Mouse (Mus musculus) intestine, embryonic 15.5 days (tissue): Measurements from ENCODE around the gene Ptgdr2. TPM values are rescaled to one million over a fixed set of nuclear protein-coding genes. Genes with fewer than 3 reads are reported as not detected.

ENCODE experiments used
- ATAC-seq: fragments of 200-750 bp; cut with Nextera tagmentation; 2 replicates; pipeline ENCODE4 v1.8.0; 2017; ENCODE audit warnings: moderate TSS enrichment, moderate library complexity
- H3K27ac ChIP-seq: fragments of 300-500 bp; sonication (generic); 2 replicates; pipeline ENCODE4 v1.5.1; 2015; ENCODE audit warnings: mild to moderate bottlenecking, inconsistent platforms
- H3K27me3 ChIP-seq: fragments of 300-500 bp; sonication (generic); replicated peaks from 2 replicates; pipeline ENCODE4 v1.6.1; 2015; ENCODE audit warnings: inconsistent platforms
- H3K36me3 ChIP-seq: fragments of 300-500 bp; sonication (generic); 2 replicates; pipeline ENCODE4 v1.6.1; 2015; ENCODE audit warnings: inconsistent platforms
- H3K4me1 ChIP-seq: fragments of 300-500 bp; sonication (generic); replicated peaks from 2 replicates; pipeline ENCODE4 v1.6.1; 2015; ENCODE audit warnings: inconsistent platforms
- H3K4me2 ChIP-seq: fragments of 300-500 bp; sonication (generic); replicated peaks from 2 replicates; pipeline ENCODE4 v1.6.1; 2015; ENCODE audit warnings: mild to moderate bottlenecking, inconsistent platforms
- H3K4me3 ChIP-seq: fragments of 300-500 bp; sonication (generic); replicated peaks from 2 replicates; pipeline ENCODE4 v1.5.1; 2015; ENCODE audit warnings: inconsistent platforms
- H3K9ac ChIP-seq: fragments of 300-500 bp; sonication (generic); 2 replicates; pipeline ENCODE4 v1.6.1; 2015; ENCODE audit warnings: inconsistent platforms
- H3K9me3 ChIP-seq: fragments of 300-500 bp; sonication (generic); 2 replicates; pipeline ENCODE4 v1.6.1; 2016; ENCODE audit warnings: inconsistent platforms
- WGBS: fragments of 180-500 bp; shearing (Covaris S2); methylation state at CpG from one replicate; pipeline ENCODE4 v1.1.7; 2015; 5-methylcytosine and 5-hydroxymethylcytosine counted together
- polyA plus RNA-seq: library from polyadenylated mRNA; unstranded; fragments of >200 nt; fragmentation: Nextera tagmentation; extraction: Ambion mirVana; gene quantifications from 2 replicates; pipeline ENCODE4 v1.2.1, GENCODE M21; 2015

The Ptgdr2 gene
- polyA plus RNA-seq, 1 experiment from 2014 or later, result 0.05 TPM

DNA sequence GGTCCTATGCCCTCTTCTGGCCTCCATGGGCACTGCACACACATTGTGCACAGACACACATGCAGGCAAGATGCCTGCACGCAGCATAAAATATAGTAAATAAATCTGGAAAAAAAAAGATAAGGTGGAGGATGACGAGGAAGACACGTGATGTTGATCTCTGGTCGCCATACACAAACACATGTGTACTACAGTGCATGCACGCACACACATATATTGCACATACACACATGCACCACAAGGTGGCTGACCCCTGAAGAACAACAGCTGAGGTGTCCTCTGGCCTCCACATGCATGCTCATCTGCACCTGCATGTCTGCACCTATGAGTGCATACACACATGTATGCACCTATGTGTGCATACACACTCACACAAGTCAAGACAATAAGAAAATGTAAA is 883 bp upstream of the Ptgdr2 start:
- no peaks in the 10 kb centered on the region for H3K27me3 ChIP-seq

DNA sequence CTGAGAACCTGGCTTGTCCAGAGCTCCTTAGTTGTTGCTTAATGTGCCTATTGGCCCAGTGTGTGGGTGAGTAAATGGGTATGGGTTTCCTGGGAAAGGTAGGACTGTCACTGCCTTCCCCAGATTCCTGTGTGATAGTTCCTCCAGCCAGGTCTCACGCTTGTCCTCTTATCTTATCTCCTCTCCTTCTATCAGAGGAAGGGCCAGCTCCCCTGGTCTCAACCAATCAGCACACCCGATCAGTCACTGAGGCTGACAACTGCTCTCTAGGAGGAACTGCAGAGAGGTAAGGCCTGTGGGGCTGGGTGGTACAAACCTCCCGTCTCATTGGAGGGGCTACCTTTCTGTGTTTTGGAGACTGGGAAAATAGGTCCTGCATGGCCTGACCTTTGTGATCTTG is 1.8 kb downstream of the Ptgdr2 start:
- Histone ChIP-seq H3K9me3 (no peaks in the 10 kb centered on the region), H3K27ac (no peak overlapping the region), H3K4me2 (no peak overlapping the region), H3K4me1 (peaks cover 17% of the 10 kb centered on the region), H3K4me3 (no peak overlapping the region), H3K36me3 (peaks cover 18% of the 10 kb centered on the region), H3K27me3 (no peaks in the 10 kb centered on the region), H3K9ac (no peak overlapping the region)
- ATAC-seq, result 0 out of 2 replicates have a peak, but pooled peaks have one; percentile 46
- 24% methylated on average over 3 of the region's 3 CpGs for WGBS

More for the DNA sequence above, 883 bp upstream of the Ptgdr2 start:
- ATAC-seq, result no peak
- WGBS, result 86% methylated on average over 5 of the region's 5 CpGs
- Histone ChIP-seq H3K9ac (no peak overlapping the region), H3K9me3 (no peaks in the 10 kb centered on the region), H3K4me3 (no peak overlapping the region), H3K36me3 (no peaks in the 10 kb centered on the region), H3K4me1 (peaks cover 11% of the 10 kb centered on the region), H3K27ac (no peak overlapping the region), H3K4me2 (no peak overlapping the region)

GRCm38 (mm10) chr19:10940097-10940800 is 3.3 kb downstream of the Ptgdr2 start:
- Histone ChIP-seq H3K27me3 (no peaks in the 10 kb centered on the region), H3K9ac (peak overlapping the region; percentile 30), H3K27ac (no peak overlapping the region), H3K4me2 (peak overlapping the region; percentile 77), H3K4me1 (peaks cover 17% of the 10 kb centered on the region), H3K4me3 (peak overlapping the region; percentile 32), H3K9me3 (no peaks in the 10 kb centered on the region), H3K36me3 (peaks cover 33% of the 10 kb centered on the region)
- peak; percentile 88 for ATAC-seq
- WGBS, result 21% methylated on average over 37 of the region's 37 CpGs

DNA sequence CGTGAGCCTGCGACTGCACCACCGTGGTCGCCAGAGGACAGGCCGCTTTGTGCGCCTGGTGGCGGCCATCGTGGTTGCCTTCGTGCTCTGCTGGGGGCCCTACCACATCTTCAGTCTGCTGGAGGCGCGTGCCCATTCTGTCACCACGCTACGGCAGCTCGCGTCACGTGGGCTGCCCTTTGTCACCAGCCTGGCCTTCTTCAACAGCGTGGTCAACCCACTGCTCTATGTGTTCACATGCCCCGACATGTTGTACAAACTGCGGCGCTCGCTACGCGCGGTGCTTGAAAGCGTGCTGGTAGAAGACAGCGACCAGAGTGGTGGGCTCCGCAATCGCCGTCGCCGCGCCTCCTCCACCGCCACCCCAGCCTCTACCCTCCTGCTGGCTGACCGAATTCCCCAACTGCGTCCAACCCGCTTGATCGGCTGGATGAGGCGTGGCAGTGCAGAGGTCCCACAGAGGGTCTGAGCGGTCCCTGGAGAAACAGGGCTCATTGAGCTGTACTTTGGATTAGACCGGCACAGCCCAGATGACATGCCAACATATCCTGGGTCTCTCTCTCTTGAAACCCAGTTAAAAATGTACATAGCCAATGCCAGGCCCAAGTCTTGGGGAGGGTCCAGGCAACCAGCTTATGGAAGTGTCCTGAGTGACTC is 4.0 kb downstream of the Ptgdr2 start:
- H3K9ac ChIP-seq, result peak overlapping the region; percentile 30
- H3K36me3 ChIP-seq, result peaks cover 34% of the 10 kb centered on the region
- 6% methylated on average over 40 of the region's 40 CpGs for WGBS
- no peaks in the 10 kb centered on the region for H3K27me3 ChIP-seq
- H3K9me3 ChIP-seq, result no peaks in the 10 kb centered on the region
- peaks cover 17% of the 10 kb centered on the region for H3K4me1 ChIP-seq
- H3K4me3 ChIP-seq, result peak overlapping the region; percentile 32
- peak; percentile 61 for ATAC-seq
- H3K27ac ChIP-seq, result no peak overlapping the region
- H3K4me2 ChIP-seq, result peak overlapping the region; percentile 77

DNA sequence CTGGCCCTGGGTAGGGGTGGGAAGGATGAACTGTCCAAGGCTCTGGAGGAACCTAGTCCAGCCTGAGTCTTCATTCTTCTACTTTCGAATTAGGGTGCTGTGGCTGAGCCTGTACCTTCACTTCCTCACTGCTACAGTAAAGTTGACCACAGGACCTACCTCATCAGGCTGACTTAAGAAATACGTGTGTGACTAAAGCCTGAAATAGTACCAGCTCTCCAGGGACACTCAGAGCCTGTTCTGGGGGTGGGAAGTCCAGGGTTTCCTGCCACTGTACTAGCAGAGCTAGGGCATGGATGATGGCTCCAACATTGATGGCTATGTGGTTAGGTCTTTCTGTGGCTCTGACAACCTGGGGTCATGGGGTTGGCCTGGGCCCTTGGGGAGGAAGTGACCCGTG is 7.0 kb downstream of the Ptgdr2 start:
- Histone ChIP-seq H3K4me1 (peaks cover 31% of the 10 kb centered on the region), H3K4me3 (no peak overlapping the region), H3K27ac (no peak overlapping the region), H3K4me2 (no peak overlapping the region), H3K9me3 (no peaks in the 10 kb centered on the region), H3K36me3 (peaks cover 34% of the 10 kb centered on the region), H3K27me3 (no peaks in the 10 kb centered on the region), H3K9ac (no peak overlapping the region)
- WGBS, result 87% methylated on average over 3 of the region's 3 CpGs
- no peak for ATAC-seq

- ATAC-seq, result no peak
- H3K4me1 ChIP-seq, result peaks cover 16% of the 10 kb centered on the region
- no peaks in the 10 kb centered on the region for H3K9me3 ChIP-seq
- no peak overlapping the region for H3K9ac ChIP-seq
- WGBS, result 79% methylated on average over 3 of the region's 3 CpGs
- H3K4me3 ChIP-seq, result peak overlapping the region; percentile 12; the same call in 1 of the 2 replicates
- no peak overlapping the region for H3K27ac ChIP-seq
- peaks cover 34% of the 10 kb centered on the region for H3K36me3 ChIP-seq
- no peaks in the 10 kb centered on the region for H3K27me3 ChIP-seq
- H3K4me2 ChIP-seq, result peak overlapping the region; percentile 83
These were observed 9.5 kb downstream of the Ptgdr2 start for GRCm38 (mm10) chr19:10946506-10946905.

DNA sequence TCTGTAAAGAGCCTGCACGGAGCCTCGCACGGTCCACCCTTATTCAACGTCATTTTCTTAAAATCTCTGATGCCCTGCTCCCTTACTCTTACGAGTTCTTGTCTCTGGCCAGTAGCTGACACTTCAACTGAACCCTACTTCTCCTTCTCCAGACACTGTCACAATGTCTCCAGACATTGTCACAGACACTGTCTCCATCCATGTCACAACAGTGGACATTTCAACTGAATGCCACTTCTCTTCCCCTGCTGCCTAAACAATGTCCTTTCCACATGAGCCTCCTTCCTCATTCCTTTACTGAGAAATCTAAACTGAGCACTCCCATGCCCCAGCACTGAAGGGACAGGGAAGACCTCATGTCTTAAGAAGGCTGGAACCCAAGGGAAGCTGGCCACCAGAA is 10.3 kb downstream of the Ptgdr2 start:
- peak overlapping the region; percentile 83 for H3K9ac ChIP-seq
- H3K4me2 ChIP-seq, result peak overlapping the region; percentile 83
- H3K27me3 ChIP-seq, result no peaks in the 10 kb centered on the region
- no peak for ATAC-seq
- peak overlapping the region; percentile 56 for H3K4me3 ChIP-seq
- no peak overlapping the region for H3K27ac ChIP-seq
- no peaks in the 10 kb centered on the region for H3K9me3 ChIP-seq
- 83% methylated on average over 5 of the region's 5 CpGs for WGBS
- peaks cover 18% of the 10 kb centered on the region for H3K4me1 ChIP-seq
- peaks cover 30% of the 10 kb centered on the region for H3K36me3 ChIP-seq

DNA sequence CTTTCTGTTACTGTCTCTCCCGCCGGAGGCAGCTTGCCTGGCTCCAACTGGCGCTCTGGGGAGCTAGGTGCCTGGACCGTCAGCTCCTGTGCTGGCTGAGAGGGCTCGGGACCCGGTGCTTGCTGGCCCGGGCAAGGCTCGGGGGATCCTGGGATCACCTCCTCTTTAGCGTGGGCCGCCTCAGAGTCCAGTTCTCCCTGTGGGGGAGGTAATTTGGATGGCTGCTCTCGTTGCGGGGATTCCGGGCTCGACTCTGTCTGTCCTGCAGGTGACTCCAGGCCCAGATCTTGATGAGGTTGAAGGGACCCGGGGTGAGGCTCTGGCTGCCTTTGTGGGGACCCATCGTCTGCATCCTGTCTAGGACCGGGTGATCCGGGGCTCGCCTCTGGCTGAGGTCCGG is 11.5 kb downstream of the Ptgdr2 start:
- Histone ChIP-seq H3K27ac (0 out of 2 replicates have a peak overlapping the region, but pooled peaks have one; percentile 4), H3K36me3 (peaks cover 19% of the 10 kb centered on the region), H3K4me1 (peaks cover 25% of the 10 kb centered on the region), H3K9me3 (no peaks in the 10 kb centered on the region), H3K4me2 (peak overlapping the region; percentile 83), H3K27me3 (no peaks in the 10 kb centered on the region), H3K9ac (peak overlapping the region; percentile 83), H3K4me3 (peak overlapping the region; percentile 56)
- ATAC-seq, result no peak
- WGBS, result 1% methylated on average over 20 of the region's 20 CpGs

- Histone ChIP-seq H3K27me3 (no peaks in the 10 kb centered on the region), H3K9ac (peak within 1 kb of the TSS; percentile 83), H3K9me3 (no peaks in the 10 kb centered on the region), H3K4me2 (peak within 1 kb of the TSS; percentile 83), H3K36me3 (peaks cover 12% of the 10 kb centered on the region), H3K4me3 (peak within 1 kb of the TSS; percentile 56), H3K4me1 (peaks cover 25% of the 10 kb centered on the region), H3K27ac (peak within 1 kb of the TSS; percentile 48; the same call in 1 of the 2 replicates)
- ATAC-seq, result peak; percentile 96
- 0% methylated on average over 30 of the region's 30 CpGs for WGBS
These were observed 12.2 kb downstream of the Ptgdr2 start, which contains the start of gene Ccdc86 for GRCm38 (mm10) chr19:10949112-10949511. TSS of gene Ccdc86 (minus strand) at chr19:10949266.

- peaks cover 7% of the 10 kb centered on the region for H3K36me3 ChIP-seq
- peak; percentile 0; the same call in 1 of the 2 replicates for ATAC-seq
- H3K9me3 ChIP-seq, result no peaks in the 10 kb centered on the region
- peak overlapping the region; percentile 64 for H3K4me2 ChIP-seq
- peak overlapping the region; percentile 56 for H3K4me3 ChIP-seq
- peak overlapping the region; percentile 48; the same call in 1 of the 2 replicates for H3K27ac ChIP-seq
- H3K4me1 ChIP-seq, result peaks cover 25% of the 10 kb centered on the region
- peak overlapping the region; percentile 6; the same call in 1 of the 2 replicates for H3K9ac ChIP-seq
- WGBS, result 36% methylated on average over 9 of the region's 9 CpGs
- no peaks in the 10 kb centered on the region for H3K27me3 ChIP-seq
These were observed 12.6 kb downstream of the Ptgdr2 start for GRCm38 (mm10) chr19:10949558-10949957.

DNA sequence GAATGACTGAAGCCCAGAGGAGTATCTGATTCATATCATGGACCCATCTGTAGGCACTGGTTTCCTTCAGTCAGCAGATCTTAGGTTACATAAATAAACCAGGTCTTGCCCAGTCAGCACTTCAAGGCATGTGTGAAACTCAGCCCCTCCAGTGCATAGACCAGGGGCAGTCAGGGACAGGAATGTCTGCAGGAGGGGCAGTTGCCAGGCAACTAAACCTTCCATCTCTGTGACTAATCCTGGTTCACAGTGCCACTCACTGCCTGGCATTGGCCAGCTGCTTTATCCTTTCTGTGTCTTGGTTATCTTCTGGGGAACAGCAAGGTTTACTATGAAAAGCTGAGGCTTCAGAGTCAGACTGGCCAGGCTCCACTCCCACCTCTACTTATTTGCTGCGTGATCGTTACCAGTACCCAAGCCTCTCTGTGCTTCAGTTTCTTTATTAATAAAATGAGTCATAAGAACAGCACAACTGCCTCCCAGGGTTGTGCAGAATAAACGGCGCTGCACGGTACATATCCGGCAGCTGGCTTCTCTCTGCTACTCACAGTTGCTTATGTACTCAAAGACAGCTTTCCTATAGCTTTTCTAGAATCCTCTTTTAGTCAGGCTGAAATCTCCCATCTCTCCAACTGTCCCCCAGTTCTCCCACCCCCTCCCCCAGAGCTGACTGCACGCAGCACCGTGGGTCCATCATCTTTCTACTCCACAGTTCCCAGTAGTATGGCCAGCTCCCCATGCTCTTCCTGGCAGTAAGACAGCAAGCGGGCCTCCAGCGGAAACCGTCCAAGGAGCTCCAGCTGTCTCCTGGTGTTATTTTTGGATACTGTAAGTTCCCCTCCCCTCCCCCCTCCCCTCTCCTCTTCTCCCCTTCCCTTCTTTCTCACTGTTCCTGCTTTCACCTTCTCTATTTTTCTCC is 15.3 kb downstream of the Ptgdr2 start:
- Histone ChIP-seq H3K4me1 (peaks cover 16% of the 10 kb centered on the region), H3K9me3 (no peaks in the 10 kb centered on the region), H3K27me3 (no peaks in the 10 kb centered on the region), H3K9ac (no peak overlapping the region), H3K27ac (peak overlapping the region; percentile 87), H3K4me3 (no peak overlapping the region), H3K4me2 (peak overlapping the region; percentile 0; the same call in 1 of the 2 replicates), H3K36me3 (no peaks in the 10 kb centered on the region)
- 34% methylated on average over 11 of the region's 11 CpGs for WGBS
- ATAC-seq, result peak; percentile 57
